Mouse (Mus musculus) MN1 (cell line): ENCODE data around the gene Stt3a.
A peak's percentile ranks its signal among the peaks of the same experiment; 100 is the strongest.

Source experiments
- DNase-seq: peaks from one replicate; pipeline ENCODE4 v3.0.0-alpha.2; 2016; ENCODE audit warnings: low spot score

Stt3a gene

GRCm38 (mm10) chr9:36716624-36717023 is 50.9 kb downstream of the Stt3a start:
- no peak for DNase-seq

GRCm38 (mm10) chr9:36707304-36707703 is 60.2 kb downstream of the Stt3a start:
- DNase-seq, result no peak

GRCm38 (mm10) chr9:36705923-36706322 is 61.6 kb downstream of the Stt3a start:
- DNase-seq, result no peak

- DNase-seq, result no peak
These were observed 73.2 kb downstream of the Stt3a start for GRCm38 (mm10) chr9:36694276-36694675.

- DNase-seq, result no peak
These were observed 74.6 kb downstream of the Stt3a start, which contains the start of gene Acrv1 for GRCm38 (mm10) chr9:36692920-36693319. Gene Acrv1, plus strand, starts transcription at chr9:36693220.

GRCm38 (mm10) chr9:36687329-36687728 is 80.2 kb downstream of the Stt3a start:
- peak; percentile 17 for DNase-seq

GRCm38 (mm10) chr9:36681424-36681823 is 86.1 kb downstream of the Stt3a start:
- DNase-seq, result peak; percentile 6
